Mouse (Mus musculus) heart, postnatal 14 days (tissue): ENCODE measurements around the gene N4bp1. TPM values are rescaled to one million over a fixed set of nuclear protein-coding genes. Genes with fewer than 3 reads are reported as not detected.

ENCODE experiments used
- DNase-seq, 2 experiments: peaks; one replicate each; pipeline ENCODE4 v3.0.0; 2021 to 2022
- intact Hi-C: fragments of 180-260 bp; cut with DNase I; formaldehyde crosslinking; loops from one replicate; pipeline ENCODE4 v1.15.1; 2025
- total RNA-seq, 2 experiments: library from RNA; stranded (reverse); gene quantifications; 2 replicates each; pipeline ENCODE4 v1.2.3; 2021

N4bp1 gene
- total RNA-seq, 2 experiments from 2014 or later, result 17.1 to 18.0 TPM

GRCm38 (mm10) chr8:86786498-86786897 is 98.6 kb downstream of the N4bp1 start:
- intact Hi-C loops, result loop anchor here (5.0 kb wide), 2 partner anchors 39 to 96 kb away; partner anchors contain the start of genes Gm10638 and Siah1a
- peak in 1 of 2 experiments; percentile 39 for DNase-seq

GRCm38 (mm10) chr8:86781094-86781493 is 104.0 kb downstream of the N4bp1 start:
- no peak for DNase-seq
- intact Hi-C loops, result no loop called here

- no peak for DNase-seq
- intact Hi-C loops, result no loop called here
Measured at GRCm38 (mm10) chr8:86779207-86779606, 105.9 kb downstream of the N4bp1 start.

GRCm38 (mm10) chr8:86769945-86770715 is 114.9 kb downstream of the N4bp1 start:
- DNase-seq, result peak; percentile 16 to 20
- intact Hi-C loops, result no loop called here

GRCm38 (mm10) chr8:86768499-86768898 is 116.6 kb downstream of the N4bp1 start:
- peak; percentile 53 to 74 for DNase-seq
- intact Hi-C loops, result no loop called here

- DNase-seq, result peak; percentile 10 to 24
- intact Hi-C loops, result no loop called here
Measured at GRCm38 (mm10) chr8:86766548-86767211, 118.4 kb downstream of the N4bp1 start.

- intact Hi-C loops, result no loop called here
- DNase-seq, result no peak
Measured at GRCm38 (mm10) chr8:86765669-86766068, 119.4 kb downstream of the N4bp1 start.

GRCm38 (mm10) chr8:86765155-86765554 is 119.9 kb downstream of the N4bp1 start:
- intact Hi-C loops, result no loop called here
- no peak for DNase-seq

- intact Hi-C loops, result no loop called here
Measured at GRCm38 (mm10) chr8:86762806-86763205, 122.3 kb downstream of the N4bp1 start.

GRCm38 (mm10) chr8:86760746-86761145 is 124.3 kb downstream of the N4bp1 start:
- intact Hi-C loops, result no loop called here
- no peak for DNase-seq

More at GRCm38 (mm10) chr8:86762806-86763205, 122.3 kb downstream of the N4bp1 start:
- no peak for DNase-seq

- intact Hi-C loops, result no loop called here
- DNase-seq, result no peak
Measured at GRCm38 (mm10) chr8:86759090-86759491, 126.0 kb downstream of the N4bp1 start.

- intact Hi-C loops, result no loop called here
- DNase-seq, result no peak
Measured at GRCm38 (mm10) chr8:86758651-86759050, 126.4 kb downstream of the N4bp1 start.

Other genes with a start within 250 kb of the N4bp1 start
- gene Gm10638, start 139.6 kb downstream of the N4bp1 start, total RNA-seq, result 1 to 10 TPM; 2.8 to 3.0 TPM
- 10 to 100 TPM; 16.8 to 19.1 TPM for gene Siah1a, start 139.3 kb downstream of the N4bp1 start, total RNA-seq